Mouse (Mus musculus): ENCODE measurements at regions not wholly inside any gene's neighbourhood (a gene's known extent, or its start where the extent isn't known, plus 50 kb on each side); places are given as distances from the start of the nearest gene placed in this dataset.

DNA sequence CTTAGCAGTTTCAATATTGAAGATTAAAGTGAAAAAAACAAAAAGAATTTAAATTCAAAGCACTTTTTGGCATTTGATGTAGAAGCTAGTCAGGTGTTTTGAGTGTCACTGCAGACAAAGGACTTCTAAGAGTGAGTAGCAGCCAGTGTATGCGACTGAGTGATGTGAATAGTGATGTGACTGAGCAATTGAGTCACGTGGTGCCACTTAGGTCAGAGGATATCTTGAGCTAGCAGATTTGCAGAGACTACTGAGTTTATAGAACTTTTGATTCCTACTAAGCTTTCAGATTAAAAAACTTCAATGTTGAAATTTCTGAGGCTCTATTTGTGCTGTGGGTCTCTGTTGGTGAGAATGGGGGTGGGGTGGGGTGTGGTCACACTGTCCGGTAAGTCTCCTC, 49.8 kb upstream of the Unc93a2 start:
- TF ChIP-seq CTCF (conservative IDR thresholded peaks at IDR 0.05; ENCODE audit: low read length) (no peak), POU5F1 (IDR thresholded peaks at IDR 0.05; ENCODE audit: borderline replicate concordance, low read length) (no peak)

Measured in E14TG2a.4 (cell line).